Mouse (Mus musculus) olfactory bulb, adult 2 months (tissue): ENCODE measurements at regions not wholly inside any gene's neighbourhood (a gene's known extent, or its start where the extent isn't known, plus 50 kb on each side); places are given as distances from the start of the nearest gene placed in this dataset.

Experiments used
- H3K27ac ChIP-seq: fragments of 200-500 bp; 2 replicates; pipeline ENCODE4 v1.5.1; 2012; ENCODE audit warnings: low read depth, low read length; ENCODE audit not compliant: insufficient read depth
- H3K4me1 ChIP-seq: fragments of 200-500 bp; 2 replicates; pipeline ENCODE4 v1.6.1; 2012; ENCODE audit warnings: low read length; ENCODE audit not compliant: control insufficient read depth, insufficient read depth
- H3K4me3 ChIP-seq: fragments of 200-500 bp; 2 replicates; pipeline ENCODE4 v1.5.1; 2012; ENCODE audit warnings: mild to moderate bottlenecking, low read depth, low read length, moderate library complexity; ENCODE audit not compliant: insufficient read depth
- CTCF ChIP-seq: fragments of 200-500 bp; IDR thresholded peaks from 2 replicates; pipeline ENCODE4 v1.5.1; 2012; ENCODE audit warnings: low read depth, mild to moderate bottlenecking, low read length, moderate library complexity; ENCODE audit not compliant: insufficient read depth
- POLR2A ChIP-seq: fragments of 200-500 bp; IDR thresholded peaks from 2 replicates; pipeline ENCODE4 v1.6.1; 2012; ENCODE audit warnings: mild to moderate bottlenecking, low read depth, low read length, moderate library complexity; ENCODE audit not compliant: insufficient read depth
- WGBS: fragments of 180-500 bp; shearing (Covaris S2); methylation state at CpG from one replicate; pipeline ENCODE4 v1.1.7; 2018; 5-methylcytosine and 5-hydroxymethylcytosine counted together

- WGBS, result 81% methylated on average over 8 of the region's 8 CpGs
- H3K27ac ChIP-seq, result no peak overlapping the region
- H3K4me3 ChIP-seq, result no peak overlapping the region
- TF ChIP-seq POLR2A (no peak), CTCF (no peak)
- no peaks in the 10 kb centered on the region for H3K4me1 ChIP-seq
These were observed 319.8 kb upstream of the 1700056E22Rik start for GRCm38 (mm10) chr1:184353832-184354449.

GRCm38 (mm10) chr1:184351760-184352159, 317.7 kb upstream of the 1700056E22Rik start:
- Histone ChIP-seq H3K4me3 (no peak overlapping the region), H3K27ac (no peak overlapping the region), H3K4me1 (no peaks in the 10 kb centered on the region)
- TF ChIP-seq CTCF (no peak), POLR2A (no peak)
- WGBS, result 89% methylated on average over 5 of the region's 5 CpGs

GRCm38 (mm10) chr1:184344829-184345228, 310.7 kb upstream of the 1700056E22Rik start:
- Histone ChIP-seq H3K4me3 (no peak overlapping the region), H3K4me1 (no peaks in the 10 kb centered on the region), H3K27ac (no peak overlapping the region)
- TF ChIP-seq CTCF, result no peak
- 57% methylated on average over 2 of the region's 2 CpGs for WGBS

- WGBS, result 93% methylated on average over 3 of the region's 3 CpGs
- Histone ChIP-seq H3K27ac (no peak overlapping the region), H3K4me3 (no peak overlapping the region), H3K4me1 (no peaks in the 10 kb centered on the region)
- TF ChIP-seq CTCF, result no peak
- no peak for TF ChIP-seq POLR2A
These were observed 301.9 kb upstream of the 1700056E22Rik start for GRCm38 (mm10) chr1:184335952-184336351.

GRCm38 (mm10) chr1:184335281-184335680, 301.2 kb upstream of the 1700056E22Rik start:
- H3K4me3 ChIP-seq, result no peak overlapping the region
- H3K27ac ChIP-seq, result no peak overlapping the region
- no peaks in the 10 kb centered on the region for H3K4me1 ChIP-seq
- WGBS, result 55% methylated on average over 6 of the region's 6 CpGs
- TF ChIP-seq CTCF (no peak), POLR2A (no peak)

GRCm38 (mm10) chr1:184334818-184335217, 300.7 kb upstream of the 1700056E22Rik start:
- H3K4me1 ChIP-seq, result no peaks in the 10 kb centered on the region
- no peak overlapping the region for H3K27ac ChIP-seq
- WGBS, result 78% methylated on average over 5 of the region's 5 CpGs
- no peak overlapping the region for H3K4me3 ChIP-seq
- TF ChIP-seq CTCF (no peak), POLR2A (no peak)

GRCm38 (mm10) chr1:184333086-184333485, 299.0 kb upstream of the 1700056E22Rik start:
- TF ChIP-seq POLR2A (no peak), CTCF (no peak)
- H3K4me1 ChIP-seq, result no peaks in the 10 kb centered on the region
- WGBS, result 74% methylated on average over 5 of the region's 5 CpGs
- no peak overlapping the region for H3K4me3 ChIP-seq
- no peak overlapping the region for H3K27ac ChIP-seq

GRCm38 (mm10) chr1:184330516-184331350, 296.6 kb upstream of the 1700056E22Rik start:
- no peak overlapping the region for H3K4me3 ChIP-seq
- H3K4me1 ChIP-seq, result no peaks in the 10 kb centered on the region
- H3K27ac ChIP-seq, result no peak overlapping the region
- TF ChIP-seq CTCF (no peak), POLR2A (no peak)
- 67% methylated on average over 11 of the region's 11 CpGs for WGBS

- Histone ChIP-seq H3K27ac (no peak overlapping the region), H3K4me1 (no peaks in the 10 kb centered on the region), H3K4me3 (no peak overlapping the region)
- TF ChIP-seq POLR2A (no peak), CTCF (no peak)
- WGBS, result 94% methylated on average over 3 of the region's 3 CpGs
These were observed 292.1 kb upstream of the 1700056E22Rik start for GRCm38 (mm10) chr1:184326191-184326590.

- H3K4me3 ChIP-seq, result no peak overlapping the region
- no peak for TF ChIP-seq POLR2A
- no peak for TF ChIP-seq CTCF
- no peak overlapping the region for H3K27ac ChIP-seq
- H3K4me1 ChIP-seq, result no peaks in the 10 kb centered on the region
- WGBS, result 86% methylated on average over 2 of the region's 2 CpGs
These were observed 290.1 kb upstream of the 1700056E22Rik start for GRCm38 (mm10) chr1:184324234-184324633.
